Mouse (Mus musculus) C2C12 (cell line): ENCODE results near the gene Asah2.

ENCODE experiments used
- CEBPB ChIP-seq: IDR thresholded peaks from one replicate; pipeline ENCODE4 v1.6.1; 2011; ENCODE audit warnings: low read depth, mild to moderate bottlenecking, control low read depth, moderate library complexity
- CTCF ChIP-seq: IDR thresholded peaks from one replicate; pipeline ENCODE4 v1.5.1; 2011; ENCODE audit not compliant: control insufficient read depth, insufficient read depth, insufficient read length
- MAX ChIP-seq: IDR thresholded peaks from one replicate; pipeline ENCODE4 v1.6.1; 2011; ENCODE audit warnings: mild to moderate bottlenecking, control low read depth
- USF1 ChIP-seq: IDR thresholded peaks from one replicate; pipeline ENCODE4 v1.6.1; 2011; ENCODE audit warnings: low read depth, mild to moderate bottlenecking, control low read depth, moderate library complexity

GRCm38 (mm10) chr19:32124155-32124554 is 16.1 kb upstream of the Asah2 start:
- TF ChIP-seq CTCF: no peak
- TF ChIP-seq USF1: no peak
- no peak for TF ChIP-seq MAX
- TF ChIP-seq CEBPB: no peak
